Mouse (Mus musculus) brown adipose tissue, adult 24 weeks (tissue): Measurements from ENCODE around the gene Ak8. TPM values are rescaled to one million over a fixed set of nuclear protein-coding genes. Genes with fewer than 3 reads are reported as not detected.

Source experiments
- H3K27ac ChIP-seq: fragments of 200-500 bp; replicated peaks from 2 replicates; pipeline ENCODE4 v1.5.1; 2012; ENCODE audit warnings: low read depth, mild to moderate bottlenecking, low read length
- H3K4me1 ChIP-seq: fragments of 200-500 bp; 2 replicates; pipeline ENCODE4 v1.6.1; 2012; ENCODE audit warnings: low read length, mixed read lengths; ENCODE audit not compliant: control insufficient read depth, insufficient read depth, insufficient read length
- H3K4me3 ChIP-seq: fragments of 200-500 bp; 2 replicates; pipeline ENCODE4 v1.5.1; 2012; ENCODE audit warnings: low read depth, mild to moderate bottlenecking, low read length, moderate library complexity; ENCODE audit not compliant: insufficient read depth
- polyA plus RNA-seq: library from polyadenylated mRNA; stranded (reverse); fragments of >200 nt; gene quantifications from 2 replicates; pipeline ENCODE4 v1.2.4, GENCODE M21; 2012; ENCODE audit not compliant: missing spikeins, insufficient read depth, insufficient read length

Gene Ak8
- polyA plus RNA-seq, 1 experiment, result not detected

DNA sequence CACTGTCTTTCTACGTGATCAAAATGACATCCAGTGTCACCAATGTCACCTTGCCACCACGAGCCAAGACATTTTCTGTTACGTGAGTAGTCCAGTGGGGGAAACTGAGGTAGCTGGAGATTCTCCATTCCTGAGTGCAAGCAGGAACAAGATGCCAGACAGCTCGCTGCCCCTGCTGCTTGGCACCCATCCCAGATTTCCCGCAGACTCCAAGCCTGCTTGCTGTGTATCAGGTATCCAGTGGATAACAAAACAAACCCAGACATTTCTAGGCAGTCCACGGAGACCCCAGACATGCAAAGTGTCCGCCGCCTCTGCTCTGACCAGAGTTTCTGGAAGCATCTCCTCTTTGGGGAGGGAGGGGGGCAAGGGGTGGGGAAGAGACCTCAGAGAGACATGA lies 52.4 kb downstream of the Ak8 start:
- H3K4me3 ChIP-seq, result no peak overlapping the region

GRCm38 (mm10) chr2:28755451-28755850 lies 55.5 kb downstream of the Ak8 start:
- Histone ChIP-seq H3K4me1 (no peaks in the 10 kb centered on the region), H3K4me3 (no peak overlapping the region), H3K27ac (no peak overlapping the region)

More for the DNA sequence above, 52.4 kb downstream of the Ak8 start:
- no peaks in the 10 kb centered on the region for H3K4me1 ChIP-seq
- H3K27ac ChIP-seq, result no peak overlapping the region

DNA sequence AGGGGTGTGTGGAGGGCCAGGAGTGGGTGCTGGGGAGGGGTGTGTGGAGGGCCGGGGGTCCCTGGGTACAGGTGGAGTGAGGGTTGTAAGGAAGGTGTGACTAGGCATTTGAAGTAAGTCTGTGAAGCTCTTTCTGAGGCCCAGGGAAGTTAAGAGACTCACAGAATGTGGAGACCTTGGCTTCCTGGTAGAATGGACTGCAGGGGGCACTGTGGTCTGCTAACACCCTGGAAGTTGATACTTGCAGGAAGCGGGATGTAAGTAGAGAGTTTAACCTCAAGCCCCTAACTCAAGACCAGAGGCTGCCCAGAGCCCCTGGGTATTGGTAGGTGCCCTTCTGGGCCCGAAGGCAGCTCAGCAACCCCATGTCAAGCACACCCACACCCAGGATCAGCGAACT lies 56.2 kb downstream of the Ak8 start:
- H3K4me1 ChIP-seq, result no peaks in the 10 kb centered on the region
- no peak overlapping the region for H3K27ac ChIP-seq
- no peak overlapping the region for H3K4me3 ChIP-seq

- H3K4me1 ChIP-seq, result no peaks in the 10 kb centered on the region
- no peak overlapping the region for H3K4me3 ChIP-seq
- H3K27ac ChIP-seq, result no peak overlapping the region
Measured at GRCm38 (mm10) chr2:28759441-28759840, 59.5 kb downstream of the Ak8 start.

- H3K4me1 ChIP-seq, result no peaks in the 10 kb centered on the region; the same call in 1 of the 2 replicates
- no peak overlapping the region for H3K4me3 ChIP-seq
- H3K27ac ChIP-seq, result no peak overlapping the region
Measured at GRCm38 (mm10) chr2:28766590-28766989, 66.6 kb downstream of the Ak8 start.

- Histone ChIP-seq H3K4me3 (no peak overlapping the region), H3K27ac (no peak overlapping the region), H3K4me1 (no peaks in the 10 kb centered on the region; the same call in 1 of the 2 replicates)
Measured at GRCm38 (mm10) chr2:28767041-28767440, 67.1 kb downstream of the Ak8 start.

GRCm38 (mm10) chr2:28770697-28771096 lies 70.7 kb downstream of the Ak8 start:
- Histone ChIP-seq H3K27ac (no peak overlapping the region), H3K4me3 (no peak overlapping the region), H3K4me1 (no peaks in the 10 kb centered on the region; the same call in 1 of the 2 replicates)

- Histone ChIP-seq H3K27ac (no peak overlapping the region), H3K4me1 (no peaks in the 10 kb centered on the region; the same call in 1 of the 2 replicates), H3K4me3 (no peak overlapping the region)
Measured at GRCm38 (mm10) chr2:28774073-28774472, 74.1 kb downstream of the Ak8 start.

DNA sequence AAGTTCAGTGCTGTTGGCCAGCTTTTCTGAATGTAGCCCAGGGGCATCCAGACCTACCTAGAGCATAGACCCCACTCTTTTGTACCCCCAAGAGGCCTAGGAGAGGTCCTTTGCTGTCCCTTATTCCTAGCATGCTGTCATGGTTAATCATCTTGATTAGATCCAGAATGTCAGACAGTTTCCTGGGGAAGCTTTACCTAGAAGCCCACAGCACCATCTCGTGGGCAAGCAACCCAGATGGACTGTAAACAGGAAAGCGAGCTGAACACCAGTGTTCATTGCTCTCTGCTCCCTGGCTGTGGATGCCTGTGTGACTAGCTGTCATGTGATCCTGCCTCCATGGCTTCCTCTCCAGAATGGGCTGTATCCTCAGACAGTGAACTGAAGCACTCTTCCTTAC lies 76.8 kb downstream of the Ak8 start:
- H3K4me1 ChIP-seq, result no peaks in the 10 kb centered on the region
- H3K4me3 ChIP-seq, result no peak overlapping the region

DNA sequence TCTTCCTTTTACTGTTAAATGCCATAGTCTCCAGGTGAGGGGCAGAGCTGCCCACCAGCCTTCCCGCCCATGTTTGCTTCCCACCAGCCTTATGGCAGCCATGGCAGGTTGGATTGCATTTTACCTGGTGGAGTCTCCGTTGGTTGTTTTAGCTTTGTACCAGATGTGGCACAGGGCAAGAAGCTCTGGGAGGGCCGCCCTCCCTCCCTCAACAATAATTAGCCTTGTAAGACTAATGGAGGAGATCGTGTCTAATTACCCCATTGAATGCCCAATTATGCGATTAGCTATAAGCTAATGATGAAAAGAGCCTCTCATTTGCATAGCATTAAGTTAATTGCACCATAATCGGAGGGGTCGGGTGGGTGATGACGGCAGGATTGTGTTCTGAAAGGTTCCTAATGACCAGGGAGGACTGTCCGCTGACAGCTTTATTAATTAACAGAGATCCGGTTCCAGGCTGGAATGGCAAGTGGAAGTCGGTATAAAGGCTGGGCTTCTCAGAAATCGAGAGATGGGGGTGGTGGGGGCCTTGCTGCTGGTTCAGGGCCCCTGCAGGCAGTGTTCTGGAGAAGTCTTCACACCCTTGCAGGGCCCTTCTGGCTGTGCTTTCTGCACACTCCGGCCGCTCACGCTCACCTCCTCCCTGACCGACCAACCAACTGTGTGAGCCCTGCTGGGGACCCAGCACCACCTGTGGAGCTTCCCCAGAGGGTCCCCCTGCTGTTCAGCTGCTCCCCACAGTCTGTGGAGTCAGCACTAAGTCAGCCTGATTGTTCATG lies 80.2 kb downstream of the Ak8 start:
- Histone ChIP-seq H3K27ac (no peak overlapping the region), H3K4me3 (no peak overlapping the region), H3K4me1 (no peaks in the 10 kb centered on the region)

More for the DNA sequence above, 76.8 kb downstream of the Ak8 start:
- no peak overlapping the region for H3K27ac ChIP-seq

GRCm38 (mm10) chr2:28781310-28781709 lies 81.3 kb downstream of the Ak8 start:
- no peak overlapping the region for H3K4me3 ChIP-seq
- no peaks in the 10 kb centered on the region for H3K4me1 ChIP-seq
- no peak overlapping the region for H3K27ac ChIP-seq

DNA sequence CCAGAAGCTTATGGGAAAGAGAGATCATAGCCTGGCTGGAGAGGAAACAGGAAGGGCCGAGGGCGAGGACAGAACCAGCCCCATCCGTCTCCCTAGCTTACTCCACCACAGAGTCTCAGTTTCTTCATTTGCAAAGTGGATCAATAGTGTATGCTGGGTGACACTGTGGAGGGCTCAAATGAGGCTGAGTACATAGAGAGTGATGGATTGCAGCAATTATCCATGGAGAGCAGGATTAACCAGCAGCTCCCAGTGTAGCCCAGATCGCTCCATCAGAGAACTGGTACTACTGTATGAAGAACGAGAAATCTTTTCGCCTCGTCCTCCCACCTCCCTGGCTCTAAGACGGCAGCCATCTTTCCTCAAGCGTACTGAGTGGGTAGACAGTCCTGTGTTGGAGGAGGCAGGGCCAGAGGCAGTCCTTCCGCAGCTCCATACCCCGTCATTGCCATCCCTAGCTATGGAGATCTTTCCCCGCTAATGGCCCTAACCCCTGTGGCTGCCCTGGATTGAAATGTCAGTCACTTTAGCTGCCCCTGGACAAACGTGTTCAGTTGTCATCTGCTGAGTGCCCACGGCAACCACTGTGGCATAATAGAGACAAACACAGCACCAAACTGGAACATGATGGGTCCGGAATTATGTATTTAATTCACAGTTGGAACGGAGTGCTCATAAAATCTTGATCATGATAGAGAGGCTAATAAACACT lies 86.5 kb downstream of the Ak8 start:
- Histone ChIP-seq H3K27ac (no peak overlapping the region), H3K4me3 (no peak overlapping the region), H3K4me1 (no peaks in the 10 kb centered on the region)

- no peak overlapping the region for H3K27ac ChIP-seq
- H3K4me1 ChIP-seq, result no peaks in the 10 kb centered on the region
Measured at GRCm38 (mm10) chr2:28787067-28787619, 87.2 kb downstream of the Ak8 start.

GRCm38 (mm10) chr2:28792931-28793610 lies 93.1 kb downstream of the Ak8 start:
- Histone ChIP-seq H3K4me3 (no peak overlapping the region), H3K4me1 (no peaks in the 10 kb centered on the region), H3K27ac (no peak overlapping the region)

More at GRCm38 (mm10) chr2:28787067-28787619, 87.2 kb downstream of the Ak8 start:
- no peak overlapping the region for H3K4me3 ChIP-seq

DNA sequence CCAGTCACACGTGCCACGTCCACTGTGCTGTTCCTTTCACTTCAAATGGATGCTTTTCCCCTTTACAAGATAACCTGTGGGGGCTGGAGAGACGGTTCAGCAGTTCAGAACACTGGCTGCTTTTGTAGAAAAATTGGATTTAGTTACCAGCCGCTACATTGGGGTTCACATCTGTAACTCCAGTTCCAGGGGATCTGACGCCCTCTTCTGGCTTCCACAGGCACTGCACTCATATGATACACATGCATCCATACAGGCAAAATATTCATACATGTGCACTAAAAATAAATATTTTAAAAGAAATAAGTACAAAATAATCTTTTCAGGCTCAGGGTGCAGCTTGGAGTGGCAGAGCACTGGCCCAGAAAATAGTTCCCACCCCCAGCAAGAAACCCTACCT lies 94.7 kb downstream of the Ak8 start:
- no peak overlapping the region for H3K27ac ChIP-seq
- no peaks in the 10 kb centered on the region for H3K4me1 ChIP-seq
- H3K4me3 ChIP-seq, result no peak overlapping the region
